ENCODE assay signal across 22 mouse cellular contexts in genomic region chr10:7205576-7205975, GRCm38 (mm10). TPM values are rescaled to one million over a fixed set of nuclear protein-coding genes. Genes with fewer than 3 reads are reported as not detected.
DNase-seq lines count a peak whose midpoint lies in the region; ATAC-seq and TF ChIP-seq lines count a peak whose summit lies in the region.
"Had no signal": no experiment of that assay in that cellular context is flagged by ENCODE, and none has a peak within 500 bp of the region (broad histone marks: within the 10 kb centered on the region; RNA-seq: fewer than 3 reads in every experiment).

No protein-coding gene starts in this region.

- H3K27me3 ChIP-seq in cerebellum, adult 2 months (ENCODE audit: control insufficient read depth, insufficient read depth, low read length), result no peaks in the 10 kb centered on the region
- no peaks in the 10 kb centered on the region for H3K27me3 ChIP-seq in kidney, postnatal 0 days (ENCODE audit: insufficient read depth, low read length)
- H3K27me3 ChIP-seq: embryonic facial prominence, embryonic 13.5 days; forebrain, embryonic 12.5 days; forebrain, embryonic 15.5 days; hindbrain, embryonic 12.5 days; hindbrain, embryonic 15.5 days had no signal

- peak in 1 of 2 experiments; percentile 19 for DNase-seq in cerebellum, adult 2 months
- DNase-seq in cerebellum, adult 9-11 months, result no peak
- no peak for DNase-seq in kidney, postnatal 0 days (ENCODE audit: low spot score)
- no peak for DNase-seq in kidney, postnatal 14 days
- peak; percentile 63 for DNase-seq in lung, postnatal 25 days (ENCODE audit: low spot score)
- DNase-seq in lung, postnatal 14 days, result no peak
- no peak for DNase-seq in heart, adult 9 months (ENCODE audit: low spot score in 2 of 2)
- DNase-seq: adrenal gland, adult 8-10 months; adrenal gland, postnatal 25 days; embryo, embryonic 11 days; gastrocnemius, postnatal 10 days; gastrocnemius, postnatal 36 days; heart, adult 2 months had no signal

- WGBS in cerebellum, adult 2 months, result 37% methylated on average over 3 of the region's 3 CpGs
- WGBS in kidney, postnatal 0 days, result 73% methylated on average over 3 of the region's 3 CpGs

- ATAC-seq in kidney, postnatal 0 days (replicated peaks; ENCODE audit: low FRiP score, low read depth), result no peak
- ATAC-seq: activated CD4-positive, CD25-positive, alpha-beta regulatory T cell, adult 4 months; forebrain, embryonic 15.5 days had no signal

- no peak overlapping the region for H3K9ac ChIP-seq in kidney, postnatal 0 days (ENCODE audit: low read depth, low read length)
- H3K9ac ChIP-seq: embryonic facial prominence, embryonic 13.5 days; forebrain, embryonic 12.5 days; forebrain, embryonic 15.5 days; hindbrain, embryonic 12.5 days; hindbrain, embryonic 15.5 days had no signal

- H3K9me3 ChIP-seq in kidney, postnatal 0 days (replicated peaks; ENCODE audit: low read length), result no peaks in the 10 kb centered on the region
- H3K9me3 ChIP-seq: embryonic facial prominence, embryonic 10.5 days; embryonic facial prominence, embryonic 13.5 days; forebrain, embryonic 12.5 days; forebrain, embryonic 15.5 days; hindbrain, embryonic 12.5 days; hindbrain, embryonic 15.5 days had no signal

- no peak overlapping the region for H3K4me2 ChIP-seq in kidney, postnatal 0 days (ENCODE audit: low read length)
- H3K4me2 ChIP-seq: embryonic facial prominence, embryonic 13.5 days; forebrain, embryonic 12.5 days; forebrain, embryonic 15.5 days; heart, embryonic 11.5 days; hindbrain, embryonic 12.5 days; hindbrain, embryonic 15.5 days had no signal

- no peaks in the 10 kb centered on the region for H3K36me3 ChIP-seq in kidney, postnatal 0 days (ENCODE audit: insufficient read depth, low read length)
- H3K36me3 ChIP-seq: embryonic facial prominence, embryonic 13.5 days; forebrain, embryonic 12.5 days; forebrain, embryonic 15.5 days; hindbrain, embryonic 12.5 days; hindbrain, embryonic 15.5 days had no signal

- H3K4me1 ChIP-seq in cerebellum, adult 2 months (ENCODE audit: control insufficient read depth, insufficient read depth, low read length), result peaks cover 27% of the 10 kb centered on the region
- peaks cover 13% of the 10 kb centered on the region; the same call in 1 of the 2 replicates for H3K4me1 ChIP-seq in kidney, postnatal 0 days (replicated peaks; ENCODE audit: insufficient read depth, low read length)

- no peak for TF ChIP-seq POLR2A in cerebellum, adult 2 months (IDR thresholded peaks at IDR 0.05; ENCODE audit: borderline replicate concordance, insufficient read depth, low read length)

- peak overlapping the region; percentile 57 for H3K4me3 ChIP-seq in cerebellum, adult 2 months (replicated peaks; ENCODE audit: insufficient read depth, low read depth, low read length)
- no peak overlapping the region for H3K4me3 ChIP-seq in kidney, postnatal 0 days (replicated peaks; ENCODE audit: low read depth, low read length)
- H3K4me3 ChIP-seq: embryonic facial prominence, embryonic 10.5 days; embryonic facial prominence, embryonic 13.5 days; erythroblast, embryonic 14.5 days; forebrain, embryonic 12.5 days; forebrain, embryonic 15.5 days; heart, adult 2 months; hindbrain, embryonic 12.5 days; hindbrain, embryonic 15.5 days had no signal

- H3K27ac ChIP-seq in cerebellum, adult 2 months (ENCODE audit: insufficient read depth, low read length), result no peak overlapping the region
- no peak overlapping the region for H3K27ac ChIP-seq in kidney, postnatal 0 days
- H3K27ac ChIP-seq: embryonic facial prominence, embryonic 10.5 days; embryonic facial prominence, embryonic 13.5 days; forebrain, embryonic 12.5 days; forebrain, embryonic 15.5 days; heart, adult 2 months; hindbrain, embryonic 12.5 days; hindbrain, embryonic 15.5 days had no signal

- TF ChIP-seq CTCF in cerebellum, adult 2 months (IDR thresholded peaks at IDR 0.05; ENCODE audit: borderline replicate concordance, insufficient read depth, low read depth, low read length), result no peak
- TF ChIP-seq CTCF in kidney, postnatal 0 days (IDR thresholded peaks at IDR 0.05; ENCODE audit: low read depth), result peak; percentile 19; the same call in 1 of the 2 replicates

RNA-seq across cellular contexts. Expression of gene Cnksr3, which starts 6.5 kb away (rescaled TPM):
- polyA plus RNA-seq in cerebellum, adult 2 months (2012; rRNA removed), result 35.9 and 43.3 TPM in 2 replicates
- polyA plus RNA-seq in kidney, postnatal 0 days (2015; fragmentation: Nextera tagmentation; extraction: Ambion mirVana), result 18.3 and 19.0 TPM in 2 replicates
